Mouse (Mus musculus): Measurements from ENCODE around the gene Tomm22. TPM values are rescaled to one million over a fixed set of nuclear protein-coding genes. Genes with fewer than 3 reads are reported as not detected.

Tomm22 gene
- polyA plus RNA-seq, 1 experiment from 2014 or later, result 327 TPM

Other genes with a start within 250 kb of the Tomm22 start
- gene Csnk1e, start 215.3 kb upstream of the Tomm22 start, polyA plus RNA-seq (2014; fragmentation: Nextera tagmentation; extraction: Ambion mirVana), result 175 and 182 TPM in 2 replicates
- gene Kcnj4, start 165.6 kb upstream of the Tomm22 start, polyA plus RNA-seq (2014; fragmentation: Nextera tagmentation; extraction: Ambion mirVana), result not detected in 2 replicates
- 14.9 and 16.4 TPM in 2 replicates for gene Kdelr3, start 154.4 kb upstream of the Tomm22 start, polyA plus RNA-seq (2014; fragmentation: Nextera tagmentation; extraction: Ambion mirVana)
- 81.9 and 82.6 TPM in 2 replicates for gene Ddx17, start 124.1 kb upstream of the Tomm22 start, polyA plus RNA-seq (2014; fragmentation: Nextera tagmentation; extraction: Ambion mirVana)
- 0.94 and 1.1 TPM in 2 replicates for gene Dmc1, start 65.8 kb upstream of the Tomm22 start, polyA plus RNA-seq (2014; fragmentation: Nextera tagmentation; extraction: Ambion mirVana)
- gene Fam227a, start 11.9 kb upstream of the Tomm22 start, polyA plus RNA-seq (2014; fragmentation: Nextera tagmentation; extraction: Ambion mirVana), result 2.2 and 3.7 TPM in 2 replicates
- gene Cby1, start 11.7 kb upstream of the Tomm22 start, polyA plus RNA-seq (2014; fragmentation: Nextera tagmentation; extraction: Ambion mirVana), result 85.1 and 87.4 TPM in 2 replicates
- 12.9 and 14.0 TPM in 2 replicates for gene Josd1, start 17.1 kb downstream of the Tomm22 start, polyA plus RNA-seq (2014; fragmentation: Nextera tagmentation; extraction: Ambion mirVana)
- 31.9 and 37.5 TPM in 2 replicates for gene Gtpbp1, start 20.0 kb downstream of the Tomm22 start, polyA plus RNA-seq (2014; fragmentation: Nextera tagmentation; extraction: Ambion mirVana)
- 3.0 and 4.2 TPM in 2 replicates for gene Sun2, start 71.7 kb downstream of the Tomm22 start, polyA plus RNA-seq (2014; fragmentation: Nextera tagmentation; extraction: Ambion mirVana)
- gene Dnal4, start 107.0 kb downstream of the Tomm22 start, polyA plus RNA-seq (2014; fragmentation: Nextera tagmentation; extraction: Ambion mirVana), result 62.9 and 72.1 TPM in 2 replicates
- 1.3 and 2.1 TPM in 2 replicates for gene Nptxr, start 133.9 kb downstream of the Tomm22 start, polyA plus RNA-seq (2014; fragmentation: Nextera tagmentation; extraction: Ambion mirVana)
- gene Npcd, start 163.4 kb downstream of the Tomm22 start, polyA plus RNA-seq (2014; fragmentation: Nextera tagmentation; extraction: Ambion mirVana), result 0.86 TPM in 1 of 2 replicates, not detected in the other
- 17.1 and 18.8 TPM in 2 replicates for gene Cbx6, start 163.8 kb downstream of the Tomm22 start, polyA plus RNA-seq (2014; fragmentation: Nextera tagmentation; extraction: Ambion mirVana)
- gene Apobec3, start 220.8 kb downstream of the Tomm22 start, polyA plus RNA-seq (2014; fragmentation: Nextera tagmentation; extraction: Ambion mirVana), result 5.5 and 6.0 TPM in 2 replicates